Mouse (Mus musculus): ENCODE measurements around the gene Asb3. TPM values are rescaled to one million over a fixed set of nuclear protein-coding genes. Genes with fewer than 3 reads are reported as not detected.

Asb3 gene
- polyA plus RNA-seq, 1 experiment from 2014 or later = 32.0 TPM

Other genes with a start within 250 kb of the Asb3 start
- gene Acyp2, start 235.8 kb upstream of the Asb3 start, polyA plus RNA-seq (2014; fragmentation: Nextera tagmentation; extraction: Ambion mirVana) = 14.2 and 14.5 TPM in 2 replicates
- gene Psme4, start 113.7 kb upstream of the Asb3 start, polyA plus RNA-seq (2014; fragmentation: Nextera tagmentation; extraction: Ambion mirVana) = 34.5 and 37.0 TPM in 2 replicates
- gene Gpr75, start 58 bp upstream of the Asb3 start, polyA plus RNA-seq (2014; fragmentation: Nextera tagmentation; extraction: Ambion mirVana) = 1.2 and 2.0 TPM in 2 replicates
- 9.2 and 12.6 TPM in 2 replicates for gene Erlec1, start 68.9 kb downstream of the Asb3 start, polyA plus RNA-seq (2014; fragmentation: Nextera tagmentation; extraction: Ambion mirVana)
- gene Chac2, start 100.9 kb downstream of the Asb3 start, polyA plus RNA-seq (2014; fragmentation: Nextera tagmentation; extraction: Ambion mirVana) = 17.0 and 17.1 TPM in 2 replicates

Data from midbrain, embryonic 11.5 days (tissue).